Mouse (Mus musculus) ES-E14 (cell line): Measurements from ENCODE around the gene Rhoc. TPM values are rescaled to one million over a fixed set of nuclear protein-coding genes. Genes with fewer than 3 reads are reported as not detected.
"Not testable (repeated sequence)": the region's sequence is repeated elsewhere in the genome, so short reads cannot be mapped to it uniquely, and the experiment has no call there.

ENCODE experiments used
- DNase-seq: peaks from one replicate; pipeline ENCODE4 v3.0.0-alpha.2; 2013; ENCODE audit warnings: low read depth, low spot score
- H3K27ac ChIP-seq: 2 replicates; pipeline ENCODE4 v1.5.1; 2012; ENCODE audit warnings: low read depth, mild to moderate bottlenecking, low read length, moderate library complexity, mixed read lengths; ENCODE audit not compliant: poor library complexity, insufficient read depth, severe bottlenecking
- H3K36me3 ChIP-seq: 2 replicates; pipeline ENCODE4 v1.6.1; 2012; ENCODE audit warnings: mild to moderate bottlenecking, low read length, moderate library complexity, mixed read lengths; ENCODE audit not compliant: control insufficient read depth, poor library complexity, insufficient read depth, severe bottlenecking
- H3K4me1 ChIP-seq, 2 experiments: fragments of 150-350 bp in 1 of 2; sonication (generic) in 1 of 2; 2 replicates each; pipeline ENCODE4 v1.6.1; 2012; ENCODE audit warnings: low read length in 2 of 2, mild to moderate bottlenecking in 1 of 2, mixed read lengths in 1 of 2; ENCODE audit not compliant: control insufficient read depth in 2 of 2, insufficient read depth in 2 of 2, poor library complexity in 1 of 2
- H3K4me3 ChIP-seq, 2 experiments: fragments of 150-350 bp in 1 of 2; sonication (generic) in 1 of 2; 2 replicates each; pipeline ENCODE4 v1.5.1; 2012; ENCODE audit warnings: low read length in 2 of 2, low read depth in 1 of 2, mild to moderate bottlenecking in 1 of 2, mixed read lengths in 1 of 2; ENCODE audit not compliant: insufficient read depth in 1 of 2, poor library complexity in 1 of 2, severe bottlenecking in 1 of 2
- H3K9ac ChIP-seq: 2 replicates; pipeline ENCODE4 v1.6.1; 2012; ENCODE audit warnings: low read depth, mild to moderate bottlenecking, low read length, mixed read lengths; ENCODE audit not compliant: poor library complexity, insufficient read depth, severe bottlenecking
- H3K9me3 ChIP-seq: fragments of 150-350 bp; sonication (generic); 2 replicates; pipeline ENCODE4 v1.6.1; 2012; ENCODE audit warnings: low read depth, mild to moderate bottlenecking, low read length; ENCODE audit not compliant: control insufficient read depth, insufficient read depth
- CHD2 ChIP-seq: IDR thresholded peaks from 2 replicates; pipeline ENCODE4 v1.6.1; 2014; ENCODE audit warnings: mild to moderate bottlenecking, low read depth, low read length, inconsistent platforms
- HCFC1 ChIP-seq: IDR thresholded peaks from 2 replicates; pipeline ENCODE4 v1.6.1; 2012; ENCODE audit warnings: low read length, inconsistent platforms, borderline replicate concordance; ENCODE audit not compliant: insufficient read depth
- MAFK ChIP-seq: IDR thresholded peaks from 2 replicates; pipeline ENCODE4 v1.6.1; 2014; ENCODE audit warnings: mild to moderate bottlenecking, low read depth, low read length, inconsistent platforms; ENCODE audit not compliant: insufficient read depth
- ZC3H11A ChIP-seq: IDR thresholded peaks from 2 replicates; pipeline ENCODE4 v1.6.1; 2012; ENCODE audit warnings: low read depth, mild to moderate bottlenecking, inconsistent platforms, low read length, borderline replicate concordance
- ZNF384 ChIP-seq: IDR thresholded peaks from 2 replicates; pipeline ENCODE4 v1.6.1; 2012; ENCODE audit warnings: low read depth, low read length, inconsistent platforms
- in situ Hi-C, 2 experiments: fragments of 600-800 bp; cut with MboI; formaldehyde crosslinking; loops; one replicate each; pipeline ENCODE4 v1.15.1; 2025; ENCODE audit warnings: low sequenced_read_pairs in 2 of 2, inconsistent platforms in 1 of 2; ENCODE audit not compliant: unreplicated experiment in 2 of 2
- total RNA-seq: library from RNA; depleted of rRNA; stranded (reverse); fragments of 300-350 nt; gene quantifications from 2 replicates; pipeline ENCODE4 v1.2.3, GENCODE M21; 2012; rRNA removed

The Rhoc gene
- 70.9 and 99.9 TPM in 2 replicates for total RNA-seq

DNA sequence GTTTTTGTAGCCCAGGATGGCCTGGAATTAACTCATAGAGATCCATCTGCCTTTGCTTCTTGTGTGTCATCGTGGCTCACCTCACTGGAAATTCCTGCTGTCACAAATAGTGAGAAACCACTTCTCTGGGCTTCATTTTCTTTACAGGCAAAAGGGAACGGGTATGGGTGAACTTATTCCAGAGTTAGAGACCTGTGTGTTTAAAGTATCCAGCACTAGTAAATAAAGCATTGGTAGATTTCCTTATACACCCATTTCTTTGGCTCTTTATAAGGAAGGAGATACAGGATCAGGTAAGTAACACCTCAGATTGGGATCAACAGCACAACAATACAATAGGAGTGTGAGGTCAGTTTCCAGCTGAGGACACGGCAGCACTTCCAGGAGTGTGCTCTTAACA lies at the start of gene Rhoc:
TSS of gene Rhoc (plus strand) at position 301 of the 400 bp plus-strand sequence.
- H3K36me3 ChIP-seq = peaks cover 20% of the 10 kb centered on the region
- peak within 1 kb of the TSS; percentile 76 for H3K9ac ChIP-seq
- peak within 1 kb of the TSS; percentile 79 to 96 for H3K4me3 ChIP-seq
- peaks cover 11 to 30% of the 10 kb centered on the region in 2 experiments; a peak in 3 of 4 replicates for H3K4me1 ChIP-seq
- in situ Hi-C loops = no loop called here
- H3K27ac ChIP-seq = no peak within 1 kb of the TSS
- no peaks in the 10 kb centered on the region for H3K9me3 ChIP-seq
- TF ChIP-seq HCFC1 = no peak
- no peak for TF ChIP-seq CHD2
- no peak for TF ChIP-seq MAFK
- no peak for TF ChIP-seq ZNF384
- no peak for TF ChIP-seq ZC3H11A
- no peak for DNase-seq

DNA sequence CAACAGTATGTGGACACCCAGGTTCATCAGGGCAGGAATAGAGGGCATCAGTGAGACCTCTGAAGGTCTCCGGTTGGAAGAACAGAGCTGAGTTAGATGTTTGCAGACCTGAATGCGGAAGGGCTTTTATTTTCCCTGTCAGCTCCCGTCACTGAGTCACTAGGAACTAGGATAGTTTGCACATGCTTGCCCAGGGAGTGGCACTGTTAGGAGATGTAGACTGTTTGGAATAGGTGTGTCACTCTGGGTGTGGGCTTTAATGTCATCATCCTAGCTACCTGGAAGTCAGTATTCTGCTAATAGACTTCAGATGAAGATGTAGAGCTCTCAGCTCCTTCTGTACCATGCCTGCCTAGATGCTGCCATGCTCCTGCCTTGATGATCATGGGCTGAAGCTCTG lies 46.2 kb upstream of the Rhoc start:
- in situ Hi-C loops = no loop called here
- Histone ChIP-seq H3K4me1 (no peaks in the 10 kb centered on the region), H3K9me3 (no peaks in the 10 kb centered on the region), H3K36me3 (no peaks in the 10 kb centered on the region), H3K27ac (no peak overlapping the region), H3K4me3 (no peak overlapping the region), H3K9ac (no peak overlapping the region)
- TF ChIP-seq MAFK = no peak
- no peak for TF ChIP-seq HCFC1
- no peak for TF ChIP-seq CHD2
- no peak for TF ChIP-seq ZC3H11A
- TF ChIP-seq ZNF384 = no peak
- DNase-seq = no peak

DNA sequence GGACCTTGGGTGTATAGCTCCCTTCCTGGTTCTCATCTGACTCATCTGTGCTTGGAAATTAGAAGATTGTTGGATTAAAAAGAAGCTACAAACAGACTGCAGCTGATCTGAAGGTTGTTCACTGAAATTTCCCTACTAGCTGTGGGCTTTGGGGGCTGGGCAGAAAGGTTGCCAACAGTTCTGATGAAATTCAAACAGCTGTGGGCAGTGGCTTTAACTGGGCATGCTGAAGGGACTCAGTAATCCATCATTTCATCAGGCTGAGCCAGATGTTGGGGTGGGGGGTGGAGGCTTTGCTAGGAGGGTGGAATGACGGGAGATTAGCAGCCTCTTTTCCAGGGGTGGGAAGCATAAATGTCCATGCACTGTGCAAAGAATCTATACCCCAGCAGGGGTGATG lies 45.0 kb upstream of the Rhoc start:
- Histone ChIP-seq H3K9ac (no peak overlapping the region), H3K4me3 (no peak overlapping the region), H3K36me3 (no peaks in the 10 kb centered on the region), H3K4me1 (no peaks in the 10 kb centered on the region), H3K9me3 (no peaks in the 10 kb centered on the region), H3K27ac (no peak overlapping the region)
- TF ChIP-seq CHD2 = no peak
- in situ Hi-C loops = no loop called here
- DNase-seq = no peak

DNA sequence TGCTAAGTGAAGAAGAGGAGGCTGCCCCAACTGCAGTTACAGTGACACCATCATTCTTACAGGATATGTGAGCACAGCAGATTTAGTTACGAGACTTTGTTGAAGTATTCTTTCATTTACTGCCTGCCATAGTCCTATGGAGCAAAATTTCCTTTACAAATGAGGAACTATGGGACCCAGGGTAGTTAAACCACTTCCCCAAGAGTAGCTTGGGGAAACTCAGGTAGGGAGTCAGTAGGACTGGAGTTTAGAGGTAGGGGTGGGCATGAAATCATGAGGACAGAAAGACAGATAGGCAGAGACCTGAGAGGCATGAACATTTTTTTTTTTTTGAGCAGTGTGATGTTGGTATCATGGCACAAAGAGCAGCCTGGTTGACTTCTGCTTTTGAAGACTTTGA lies 44.3 kb upstream of the Rhoc start:
- no peak overlapping the region for H3K27ac ChIP-seq
- H3K4me3 ChIP-seq = no peak overlapping the region
- TF ChIP-seq CHD2 (no peak), ZNF384 (no peak), ZC3H11A (no peak), HCFC1 (no peak), MAFK (no peak)
- H3K9me3 ChIP-seq = no peaks in the 10 kb centered on the region
- no peaks in the 10 kb centered on the region for H3K36me3 ChIP-seq
- no peak overlapping the region for H3K9ac ChIP-seq
- no peak for DNase-seq
- no peaks in the 10 kb centered on the region for H3K4me1 ChIP-seq
- in situ Hi-C loops = no loop called here

DNA sequence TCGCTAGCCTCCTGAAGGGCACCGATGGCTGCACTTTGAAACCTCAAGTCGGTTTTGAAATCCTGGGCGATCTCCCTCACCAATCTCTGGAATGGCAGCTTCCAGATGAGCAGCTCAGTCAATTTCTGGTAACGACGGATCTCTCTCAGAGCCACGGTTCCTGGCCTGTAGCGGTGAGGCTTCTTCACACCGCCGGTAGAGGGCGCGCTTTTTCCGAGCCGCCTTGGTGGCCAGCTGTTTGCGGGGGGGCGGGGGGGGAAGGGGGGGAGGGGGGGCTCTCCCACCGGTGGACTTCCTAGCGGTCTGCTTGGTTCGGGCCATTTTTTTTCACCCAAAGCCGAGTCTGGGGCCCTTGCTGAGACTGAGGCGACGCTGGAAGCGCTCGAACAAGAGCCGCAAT lies 35.3 kb upstream of the Rhoc start:
- H3K9ac ChIP-seq, H3K4me1 ChIP-seq, H3K27ac ChIP-seq, H3K9me3 ChIP-seq, H3K4me3 ChIP-seq, DNase-seq, H3K36me3 ChIP-seq: not testable (repeated sequence)
- in situ Hi-C loops = loop anchor here in 1 of 2 experiments (25.0 kb wide), 1 partner anchor 309 kb away; the partner anchor contains the start of genes 4930564D02Rik and Cttnbp2nl
